Mouse (Mus musculus) thymus, postnatal 10 days (tissue): ENCODE data around the gene Snhg11.

Experiments used
- DNase-seq, 2 experiments: peaks; one replicate each; pipeline ENCODE4 v3.0.0; 2021; ENCODE audit warnings: low spot score in 2 of 2

The Snhg11 gene

GRCm38 (mm10) chr2:158375443-158376122, at the start of gene Snhg11:
Gene Snhg11, plus strand, starts transcription at chr2:158375638.
- DNase-seq = no peak

DNA sequence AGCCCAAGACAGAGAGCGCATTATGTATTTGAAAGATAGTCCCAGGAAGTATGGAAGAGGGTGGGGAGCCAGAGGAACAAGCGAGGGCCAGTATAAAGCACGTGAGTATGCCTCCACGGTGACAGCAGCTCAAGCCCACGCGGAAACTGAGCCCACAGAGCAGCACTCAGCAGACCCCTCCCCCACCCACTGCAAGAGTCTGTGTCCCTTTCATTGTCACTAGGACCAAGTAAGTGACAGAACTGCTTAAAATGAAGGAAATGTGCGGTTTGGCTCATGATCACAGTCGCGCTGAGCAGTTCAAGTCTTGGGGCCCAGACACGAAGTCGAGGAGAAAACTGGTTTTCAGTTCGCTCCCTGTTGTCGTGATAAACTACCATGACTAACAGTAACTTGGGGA, 41.1 kb upstream of the Snhg11 start:
- no peak for DNase-seq

GRCm38 (mm10) chr2:158337698-158338097, 37.7 kb upstream of the Snhg11 start:
- no peak for DNase-seq

DNA sequence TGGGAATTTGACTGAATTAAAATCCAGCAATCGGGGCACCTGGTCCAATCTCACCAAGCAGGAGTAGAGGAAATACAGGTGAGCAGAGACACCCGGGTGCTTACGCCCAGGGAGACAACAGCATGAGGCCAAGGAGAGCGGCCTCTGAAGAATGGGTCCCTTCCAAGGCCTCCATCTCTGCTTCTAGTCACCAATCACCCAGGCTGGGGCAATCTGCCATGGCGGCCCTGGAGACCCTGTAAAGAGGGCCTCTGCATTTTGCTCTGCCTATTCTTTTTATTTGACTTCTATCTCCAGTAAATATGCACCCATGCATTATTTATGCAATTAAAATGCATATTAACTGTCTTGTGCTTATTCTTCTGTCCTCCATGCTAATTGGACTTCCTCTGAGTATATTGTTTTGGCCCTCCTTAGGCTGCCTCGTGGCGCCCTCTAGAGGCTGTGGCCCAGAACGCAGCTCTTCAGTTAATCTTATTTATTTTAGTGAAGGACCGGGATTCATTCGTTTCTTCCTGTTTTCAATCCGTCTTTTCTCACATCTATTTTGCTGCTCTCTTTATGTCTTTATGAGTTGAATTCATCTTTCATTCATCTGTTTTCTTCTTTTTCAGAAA, 35.4 kb upstream of the Snhg11 start:
- peak in 1 of 2 experiments; percentile 57 for DNase-seq

DNA sequence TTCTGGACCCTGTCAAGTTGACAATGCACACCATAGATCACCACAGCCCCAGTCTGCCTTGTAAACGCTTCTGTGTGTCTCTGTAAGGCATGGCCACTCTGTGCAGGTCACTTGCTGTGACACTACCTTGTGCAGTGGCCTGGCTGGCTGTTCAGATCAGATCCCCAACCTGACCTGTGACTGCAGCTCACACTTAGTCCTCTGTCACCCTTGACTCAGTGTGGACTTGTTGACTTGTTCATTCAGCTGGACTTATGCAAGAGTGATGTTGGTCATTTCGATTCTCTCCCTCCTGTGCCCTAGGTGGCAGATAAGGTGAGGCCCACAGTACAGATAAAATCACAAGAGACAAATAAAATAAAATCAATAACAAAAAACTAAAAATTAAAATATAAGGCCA, 34.1 kb upstream of the Snhg11 start:
- no peak for DNase-seq

DNA sequence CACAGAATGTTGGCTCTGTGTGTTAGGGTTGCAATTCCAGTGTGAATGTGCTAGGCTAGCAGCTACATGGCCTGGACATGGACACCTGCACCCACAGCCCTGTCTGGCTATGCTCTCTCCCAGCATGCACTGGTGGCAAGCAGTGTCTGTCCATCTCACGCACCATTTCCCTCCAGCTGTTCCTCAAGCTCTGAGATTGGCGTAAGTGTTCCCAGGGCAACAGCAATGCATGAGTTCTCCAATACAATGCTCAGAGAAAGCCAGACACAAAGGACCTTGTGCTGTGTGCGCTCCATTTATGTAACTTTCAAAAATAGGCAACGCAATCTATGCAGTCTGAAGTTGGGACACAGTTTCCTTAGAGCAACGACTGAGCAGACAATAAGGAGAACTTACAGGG, 31.9 kb upstream of the Snhg11 start:
- no peak for DNase-seq

DNA sequence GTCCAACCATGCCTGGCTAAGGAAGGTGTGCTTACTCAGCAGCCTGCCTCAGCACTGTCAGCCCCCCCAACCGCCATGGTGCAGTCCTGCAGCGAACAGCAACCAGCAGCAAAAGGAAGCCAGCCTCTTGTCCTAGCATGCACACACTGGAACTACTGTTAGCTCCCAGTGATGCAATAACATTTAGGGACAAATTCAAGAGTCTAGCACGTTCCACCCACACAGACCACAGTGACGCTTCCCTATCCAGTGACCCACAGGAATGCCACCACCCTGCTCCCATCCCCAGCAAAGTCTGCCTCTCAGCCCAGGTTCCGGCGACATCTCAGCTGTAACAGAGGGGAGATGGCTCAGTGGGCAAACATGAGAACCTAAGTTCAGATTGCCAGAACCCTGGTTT, 29.0 kb upstream of the Snhg11 start:
- DNase-seq = no peak

DNA sequence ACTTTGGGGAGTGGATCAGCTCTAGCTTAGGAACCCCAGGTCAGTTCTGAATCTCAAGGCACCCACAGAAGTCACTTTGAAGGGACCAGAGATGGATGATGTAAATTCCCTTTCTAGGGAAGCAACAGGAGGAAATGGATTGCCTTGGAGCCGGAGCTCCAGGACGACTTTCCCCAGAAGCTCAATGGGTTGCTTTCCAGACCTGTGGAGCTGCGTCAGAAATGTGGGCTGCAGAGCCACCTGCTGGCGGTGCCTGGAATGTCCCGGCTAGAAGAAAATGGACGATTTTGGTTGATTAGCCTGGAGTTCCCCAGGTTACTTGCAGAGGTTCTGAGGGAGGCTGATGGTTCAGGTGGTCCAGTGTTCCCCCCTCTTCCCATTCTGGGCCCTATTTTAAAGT, 27.6 kb upstream of the Snhg11 start:
- peak in 1 of 2 experiments; percentile 48 for DNase-seq

DNA sequence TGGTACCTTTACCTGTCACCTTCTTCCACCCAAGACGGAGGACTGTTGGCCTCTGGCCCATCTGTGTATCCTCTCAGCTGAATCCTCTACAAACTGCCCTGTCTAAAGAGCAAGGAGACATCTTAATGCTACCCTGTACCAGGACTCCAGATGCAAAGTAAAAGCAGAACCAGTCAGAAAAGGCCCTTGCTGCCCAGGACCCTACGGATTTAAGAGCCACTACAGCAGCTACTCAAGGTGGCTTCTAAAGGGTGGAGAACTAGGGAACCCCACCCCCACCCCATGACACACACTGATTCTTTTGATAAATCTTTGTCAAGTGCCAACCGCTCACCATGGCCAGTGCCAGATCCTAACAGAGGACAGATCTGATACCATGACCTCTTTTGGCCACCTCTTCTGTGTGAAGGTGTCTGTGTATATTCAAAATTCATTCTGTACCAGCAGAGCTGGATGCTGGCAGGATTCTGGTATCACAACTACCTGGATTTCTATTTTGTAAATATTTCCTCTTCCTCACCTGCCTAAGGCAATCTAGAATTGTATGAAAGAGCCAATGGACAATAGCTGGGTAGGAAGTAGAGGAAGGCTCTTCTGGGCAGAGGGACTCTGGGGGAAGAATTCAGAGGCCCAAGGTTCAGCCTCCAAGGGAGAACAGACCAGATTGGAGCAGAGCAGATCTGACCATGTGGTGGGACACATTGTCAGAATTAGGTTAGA, 22.5 kb upstream of the Snhg11 start:
- no peak for DNase-seq

DNA sequence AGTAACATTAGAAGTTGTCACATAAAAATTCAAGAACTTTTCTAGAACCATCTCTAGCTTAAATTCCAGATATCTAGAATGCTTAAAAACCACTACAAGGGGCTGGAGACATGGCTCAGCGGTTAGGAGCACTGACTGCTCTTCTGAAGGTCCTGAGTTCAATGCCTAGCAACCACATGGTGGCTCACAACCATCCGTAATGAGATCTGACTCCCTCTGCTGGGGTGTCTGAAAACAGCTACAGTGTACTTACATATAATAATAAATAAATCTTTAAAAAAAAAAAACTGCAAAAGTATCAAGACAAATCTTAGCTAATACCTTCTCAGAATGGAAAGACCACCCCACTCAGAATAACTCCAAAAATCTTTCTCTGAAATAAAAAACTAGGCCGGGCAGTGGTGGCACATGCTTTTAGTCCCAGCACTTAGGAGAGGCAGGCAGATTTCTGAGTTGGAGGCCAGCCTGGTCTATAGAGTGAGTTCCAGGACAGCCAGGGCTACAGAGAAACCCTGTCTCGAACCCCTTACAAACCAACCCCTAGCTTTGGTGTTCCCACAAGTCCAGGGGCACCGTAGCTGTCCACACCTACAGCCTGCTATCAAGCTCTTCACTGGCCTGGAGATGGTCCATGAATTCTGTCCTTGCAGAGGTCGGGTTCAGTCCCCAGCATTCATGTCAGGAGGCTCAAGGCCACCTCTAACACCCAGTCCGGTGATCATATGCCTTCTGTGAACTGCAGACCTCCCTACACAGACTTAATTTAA, 20.9 kb upstream of the Snhg11 start:
- DNase-seq = no peak

GRCm38 (mm10) chr2:158355238-158355637, 20.2 kb upstream of the Snhg11 start:
- no peak for DNase-seq

GRCm38 (mm10) chr2:158356121-158356520, 19.3 kb upstream of the Snhg11 start:
- no peak for DNase-seq

DNA sequence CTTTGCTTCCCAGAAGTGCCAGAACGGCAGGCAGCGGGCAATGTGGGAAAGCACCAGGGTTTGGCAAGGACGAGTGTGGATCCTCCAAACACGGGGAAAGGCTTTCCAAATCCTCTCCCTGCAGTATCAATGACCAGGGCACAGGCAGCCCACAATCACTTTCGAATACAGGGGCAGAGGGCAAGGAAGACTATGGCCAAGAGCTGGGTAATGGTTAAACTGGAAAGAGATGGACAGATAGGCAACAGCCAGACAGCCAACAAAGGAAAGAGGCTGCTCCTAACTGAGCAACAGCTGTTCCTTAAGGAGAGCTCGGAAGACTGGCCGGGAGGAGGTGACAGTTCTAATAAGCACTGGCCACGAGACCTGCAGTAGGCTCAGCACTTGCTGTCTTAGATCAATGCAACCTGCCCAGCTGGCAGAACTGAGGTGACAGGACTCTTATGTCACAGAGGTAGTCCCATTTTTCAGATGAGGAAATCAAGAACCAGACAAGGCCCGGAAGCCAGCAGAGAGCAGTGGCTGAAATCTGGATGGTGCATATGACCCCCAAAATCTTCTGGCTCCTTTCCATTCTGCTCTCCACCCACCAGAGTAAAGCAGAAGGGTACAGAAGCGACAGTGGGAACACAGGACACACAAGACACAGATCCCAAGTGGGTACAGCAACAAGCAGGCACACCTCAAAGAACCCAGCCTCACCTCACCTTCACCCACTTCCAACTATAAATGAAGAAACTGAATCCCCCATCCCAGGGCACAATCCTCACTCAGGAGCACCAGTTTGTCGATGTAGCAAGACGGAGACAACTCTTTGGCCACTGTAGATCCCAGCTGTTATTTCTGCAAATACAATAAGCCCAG, 15.4 kb upstream of the Snhg11 start:
- no peak for DNase-seq

GRCm38 (mm10) chr2:158360873-158361677, 14.4 kb upstream of the Snhg11 start:
- DNase-seq = peak; percentile 76 to 88

DNA sequence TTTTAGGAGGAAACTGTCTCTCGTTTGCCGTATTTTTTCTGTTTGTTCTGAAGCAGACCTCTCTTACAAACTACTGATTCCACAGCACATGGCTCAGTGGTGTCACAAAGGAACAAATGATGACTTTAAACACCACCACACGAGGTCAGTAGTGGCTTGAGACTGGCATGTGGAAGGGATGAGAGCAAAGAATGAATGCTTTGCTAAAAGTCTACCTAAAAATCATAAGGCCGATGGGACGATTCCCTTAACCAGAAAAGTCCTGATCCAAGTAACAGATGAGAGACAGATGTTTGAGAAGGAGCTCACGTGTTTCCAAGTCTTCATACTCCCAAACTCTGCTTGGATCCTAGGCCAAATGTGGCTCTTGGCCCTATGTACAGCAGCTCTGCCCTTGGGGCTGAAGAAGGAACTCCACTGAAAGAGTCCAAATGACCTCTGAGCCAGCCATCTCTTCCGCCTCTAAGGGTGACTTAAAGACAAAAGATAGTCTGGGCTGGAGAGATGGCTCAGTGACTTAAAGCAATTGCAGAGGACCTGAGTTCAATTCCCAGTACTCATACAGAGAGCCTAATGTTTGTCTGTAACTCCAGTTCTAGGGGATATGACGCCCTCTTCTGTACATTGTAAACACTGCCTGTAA, 13.6 kb upstream of the Snhg11 start:
- DNase-seq = peak in 1 of 2 experiments; percentile 12

GRCm38 (mm10) chr2:158364175-158364574, 11.3 kb upstream of the Snhg11 start:
- no peak for DNase-seq

DNA sequence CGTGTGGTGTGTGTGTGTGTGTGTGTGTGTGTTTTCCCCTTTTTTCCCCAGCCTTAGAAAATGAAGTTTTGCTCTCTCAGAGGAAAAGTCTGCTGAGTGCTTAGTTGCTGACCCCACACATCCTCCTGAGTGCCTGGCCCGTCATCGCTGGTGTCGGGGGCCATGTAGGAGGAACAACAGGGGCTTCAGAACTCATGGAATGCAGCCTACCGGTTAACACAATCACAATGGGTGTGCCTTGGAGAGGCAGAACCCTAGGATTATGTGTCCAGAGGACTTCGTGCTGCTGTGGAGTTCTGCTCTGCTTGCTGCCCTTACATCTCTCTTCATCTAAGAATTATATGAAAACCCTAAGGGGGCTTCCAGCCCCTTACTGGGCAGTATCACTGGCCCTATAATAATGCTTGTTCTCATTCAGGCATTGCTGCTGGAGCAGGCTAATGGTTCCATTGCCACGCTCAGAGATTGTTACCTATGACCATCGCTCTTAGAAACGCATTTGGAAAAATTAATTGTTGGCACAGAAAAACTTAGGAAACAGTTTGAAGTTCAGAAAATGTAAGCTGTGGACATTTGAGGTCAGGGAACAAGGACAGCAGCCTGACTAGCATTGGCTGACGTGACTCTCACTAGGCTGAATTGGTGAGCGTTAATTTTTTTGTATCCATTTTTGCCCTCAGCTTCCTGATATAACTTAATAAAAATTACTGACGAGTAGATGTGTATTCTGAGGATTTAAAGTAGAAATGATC, 10.2 kb upstream of the Snhg11 start:
- DNase-seq = no peak

DNA sequence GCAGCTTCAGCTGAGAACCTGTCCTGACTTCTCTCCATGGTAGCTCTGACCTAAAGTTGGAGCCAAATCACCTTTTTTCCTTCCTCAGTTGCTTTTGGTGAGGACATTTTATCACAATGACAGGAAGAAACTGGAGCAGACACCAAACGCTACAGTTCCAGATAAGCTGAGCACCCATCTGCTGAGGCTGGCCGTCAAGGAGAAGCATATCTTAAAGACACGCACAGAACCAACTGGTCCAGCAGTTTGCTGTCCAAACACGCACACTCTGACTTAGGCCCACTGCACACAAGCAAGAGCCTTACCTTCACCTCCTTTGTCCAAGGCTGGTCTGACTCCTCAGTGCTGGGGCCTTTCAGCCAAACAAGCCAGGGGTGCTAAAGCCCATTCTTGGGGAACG, 7.8 kb upstream of the Snhg11 start:
- no peak for DNase-seq

DNA sequence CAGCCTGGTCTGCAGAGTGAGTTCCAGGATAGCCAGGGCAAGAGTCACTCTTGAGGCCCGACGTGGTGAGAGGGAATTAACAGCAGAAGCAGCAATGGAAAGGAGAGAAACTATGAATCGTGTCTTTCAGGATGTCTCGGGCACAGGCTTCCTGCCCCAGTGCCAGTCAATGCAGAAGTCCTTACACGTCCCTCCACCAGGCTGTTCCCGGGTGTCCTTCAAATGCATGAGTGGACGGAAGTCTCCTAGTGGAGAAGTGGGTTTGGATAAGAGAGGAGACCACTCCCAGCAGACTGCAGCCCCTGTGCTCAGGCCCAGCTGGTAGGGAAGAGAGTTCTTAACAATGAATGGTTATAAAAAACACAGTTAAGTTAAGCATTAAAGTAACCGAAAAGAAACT, 7.1 kb upstream of the Snhg11 start:
- no peak for DNase-seq
